Mouse (Mus musculus): ENCODE data around the gene Slk. TPM values are rescaled to one million over a fixed set of nuclear protein-coding genes. Genes with fewer than 3 reads are reported as not detected.

Slk gene
- polyA plus RNA-seq, 1 experiment from 2014 or later: 20.6 TPM

DNA sequence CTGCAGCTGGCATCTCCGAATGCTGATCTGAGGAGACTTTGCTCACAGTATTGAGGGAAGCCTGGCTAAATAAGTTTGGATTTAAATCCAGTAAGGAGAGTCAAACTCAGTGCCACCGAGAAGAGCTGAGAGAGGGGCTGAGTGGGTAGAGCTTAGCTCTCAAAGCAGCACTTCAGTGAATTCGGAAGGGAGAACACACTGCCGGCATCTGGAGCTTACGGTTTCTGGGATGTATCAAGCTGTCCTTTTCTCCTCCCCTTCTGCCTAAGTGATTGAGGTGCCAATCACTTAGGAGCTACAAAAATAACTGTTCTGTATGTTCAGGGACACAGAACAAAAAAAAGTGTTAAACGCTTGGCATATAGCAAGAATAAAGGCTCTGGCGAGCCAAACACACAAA, 37.0 kb upstream of the Slk start:
- ATAC-seq (ENCODE audit: low FRiP score, low TSS enrichment): no peak
- Histone ChIP-seq H3K9me3 (ENCODE audit: control insufficient read depth, low read length) (no peaks in the 10 kb centered on the region), H3K4me1 (ENCODE audit: control insufficient read depth, insufficient read depth, low read length) (peaks cover 15% of the 10 kb centered on the region; the same call in 1 of the 2 replicates), H3K27ac (ENCODE audit: low read depth, low read length) (no peak overlapping the region), H3K27me3 (ENCODE audit: control insufficient read depth, insufficient read depth, low read length) (no peaks in the 10 kb centered on the region), H3K36me3 (ENCODE audit: control insufficient read depth, insufficient read depth, low read length) (no peaks in the 10 kb centered on the region), H3K4me3 (ENCODE audit: low read length) (no peak overlapping the region), H3K9ac (ENCODE audit: low read depth, low read length) (no peak overlapping the region), H3K4me2 (replicated peaks; ENCODE audit: low read depth, low read length) (no peak overlapping the region)
- WGBS: 70% methylated on average over 7 of the region's 7 CpGs

DNA sequence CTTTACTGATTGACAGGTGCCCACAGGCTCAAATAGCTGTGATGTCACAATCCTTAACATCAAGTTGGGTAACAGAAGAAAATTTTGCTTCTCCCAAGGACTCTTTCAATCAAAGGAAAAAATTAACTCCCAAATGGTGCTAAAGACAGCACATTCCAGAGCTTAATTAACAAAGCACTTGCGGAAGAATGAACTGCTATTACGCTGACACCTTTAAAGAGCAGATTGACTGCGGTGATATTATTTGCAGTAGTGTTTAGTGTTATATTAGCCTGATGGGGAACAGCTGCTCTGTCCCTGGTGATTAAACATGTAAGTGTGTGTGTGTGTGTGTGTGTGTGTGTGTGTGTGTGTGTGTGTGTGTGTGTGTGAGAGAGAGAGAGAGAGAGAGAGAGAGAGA, 34.4 kb upstream of the Slk start:
- H3K27ac ChIP-seq (ENCODE audit: low read depth, low read length): no peak overlapping the region
- H3K27me3 ChIP-seq (ENCODE audit: control insufficient read depth, insufficient read depth, low read length): no peaks in the 10 kb centered on the region
- WGBS: 11% methylated on average over 3 of the region's 3 CpGs
- ATAC-seq (ENCODE audit: low FRiP score, low TSS enrichment): no peak
- H3K4me3 ChIP-seq (ENCODE audit: low read length): no peak overlapping the region
- H3K36me3 ChIP-seq (ENCODE audit: control insufficient read depth, insufficient read depth, low read length): no peaks in the 10 kb centered on the region
- peaks cover 5% of the 10 kb centered on the region for H3K4me1 ChIP-seq (ENCODE audit: control insufficient read depth, insufficient read depth, low read length)
- no peak overlapping the region for H3K4me2 ChIP-seq (replicated peaks; ENCODE audit: low read depth, low read length)
- no peak overlapping the region for H3K9ac ChIP-seq (ENCODE audit: low read depth, low read length)
- H3K9me3 ChIP-seq (ENCODE audit: control insufficient read depth, low read length): no peaks in the 10 kb centered on the region; the same call in 1 of the 2 replicates

DNA sequence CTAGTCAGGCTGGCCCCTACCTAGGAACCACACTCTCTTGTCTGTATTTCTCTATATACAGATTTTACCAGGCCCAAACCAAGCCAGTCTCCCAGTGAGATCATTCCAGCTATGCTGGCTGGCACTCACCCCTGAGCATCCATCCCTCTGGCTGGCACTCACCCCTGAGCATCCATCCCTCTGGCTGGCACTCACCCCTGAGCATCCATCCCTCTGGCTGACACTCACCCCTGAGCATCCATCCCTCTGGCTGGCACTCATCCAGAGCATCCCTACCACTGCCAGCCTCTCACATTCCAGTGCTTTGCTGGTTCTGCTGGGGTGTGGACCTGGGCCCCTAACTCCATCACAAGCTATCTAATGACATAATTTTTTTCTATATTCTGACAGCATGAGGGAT, 34.0 kb upstream of the Slk start:
- H3K4me2 ChIP-seq (replicated peaks; ENCODE audit: low read depth, low read length): no peak overlapping the region
- H3K27me3 ChIP-seq (ENCODE audit: control insufficient read depth, insufficient read depth, low read length): no peaks in the 10 kb centered on the region
- peaks cover 5% of the 10 kb centered on the region for H3K4me1 ChIP-seq (ENCODE audit: control insufficient read depth, insufficient read depth, low read length)
- ATAC-seq (ENCODE audit: low FRiP score, low TSS enrichment): no peak
- H3K9ac ChIP-seq (ENCODE audit: low read depth, low read length): no peak overlapping the region
- no peaks in the 10 kb centered on the region; the same call in 1 of the 2 replicates for H3K9me3 ChIP-seq (ENCODE audit: control insufficient read depth, low read length)
- H3K4me3 ChIP-seq (ENCODE audit: low read length): no peak overlapping the region
- H3K36me3 ChIP-seq (ENCODE audit: control insufficient read depth, insufficient read depth, low read length): no peaks in the 10 kb centered on the region
- H3K27ac ChIP-seq (ENCODE audit: low read depth, low read length): no peak overlapping the region

DNA sequence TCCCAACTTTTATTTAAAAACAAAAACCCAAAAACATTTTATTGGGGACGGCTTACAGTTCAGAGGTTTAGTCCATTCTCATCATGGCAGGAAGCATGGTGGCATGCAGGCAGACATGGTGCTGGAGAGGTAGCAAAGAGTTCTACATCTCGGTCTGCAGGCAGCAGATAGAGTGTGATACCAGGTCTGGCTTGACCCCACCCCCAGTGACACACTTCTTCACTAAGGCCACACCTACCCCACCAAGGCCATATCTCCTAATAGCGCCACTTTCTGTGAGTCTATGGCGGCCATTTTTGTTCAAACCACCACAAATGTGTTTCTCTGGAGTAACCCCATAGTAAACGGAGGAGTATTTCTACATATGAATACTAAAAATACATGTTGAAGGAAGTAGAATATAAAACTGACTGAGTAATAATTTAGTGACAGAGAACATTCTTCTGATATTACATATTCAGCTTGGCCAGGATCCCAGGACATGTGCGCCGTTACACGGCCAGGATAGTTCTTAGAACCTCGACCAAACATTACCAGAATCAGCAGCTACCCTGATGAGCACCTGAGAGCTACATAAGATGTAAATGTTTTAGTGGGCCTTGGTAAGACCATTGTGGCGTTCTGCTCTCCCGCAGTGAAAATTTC, 30.9 kb upstream of the Slk start:
- Histone ChIP-seq H3K9ac (ENCODE audit: low read depth, low read length) (no peak overlapping the region), H3K4me1 (ENCODE audit: control insufficient read depth, insufficient read depth, low read length) (peaks cover 5% of the 10 kb centered on the region), H3K27me3 (ENCODE audit: control insufficient read depth, insufficient read depth, low read length) (no peaks in the 10 kb centered on the region), H3K4me3 (ENCODE audit: low read length) (no peak overlapping the region), H3K9me3 (ENCODE audit: control insufficient read depth, low read length) (no peaks in the 10 kb centered on the region; the same call in 1 of the 2 replicates), H3K27ac (ENCODE audit: low read depth, low read length) (0 out of 2 replicates have a peak overlapping the region, but pooled peaks have one; percentile 37), H3K4me2 (replicated peaks; ENCODE audit: low read depth, low read length) (no peak overlapping the region), H3K36me3 (ENCODE audit: control insufficient read depth, insufficient read depth, low read length) (no peaks in the 10 kb centered on the region)
- 83% methylated on average over 11 of the region's 11 CpGs for WGBS
- no peak for ATAC-seq (ENCODE audit: low FRiP score, low TSS enrichment)

DNA sequence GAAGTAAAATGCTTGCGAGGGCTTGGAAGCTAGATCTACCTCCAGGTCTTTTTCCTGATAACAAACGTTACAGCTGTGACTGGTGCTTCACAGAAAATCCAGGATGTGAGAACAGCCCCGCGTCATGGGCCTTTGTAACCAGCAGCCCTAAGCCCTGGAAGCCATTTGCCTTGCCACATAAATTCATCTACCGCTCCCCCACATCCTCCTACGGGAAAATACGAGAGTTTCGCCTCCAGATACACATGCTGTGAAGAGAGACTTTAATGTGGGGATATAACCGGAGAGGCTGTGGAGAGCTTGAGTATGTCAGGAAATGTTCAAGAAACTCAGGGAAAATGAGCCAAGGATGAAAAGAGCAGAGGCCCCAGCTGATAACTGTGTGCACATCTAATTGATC, 30.3 kb upstream of the Slk start:
- H3K4me3 ChIP-seq (ENCODE audit: low read length): no peak overlapping the region
- H3K36me3 ChIP-seq (ENCODE audit: control insufficient read depth, insufficient read depth, low read length): no peaks in the 10 kb centered on the region
- H3K4me2 ChIP-seq (replicated peaks; ENCODE audit: low read depth, low read length): no peak overlapping the region
- no peak for ATAC-seq (ENCODE audit: low FRiP score, low TSS enrichment)
- H3K4me1 ChIP-seq (ENCODE audit: control insufficient read depth, insufficient read depth, low read length): peaks cover 5% of the 10 kb centered on the region
- no peaks in the 10 kb centered on the region for H3K27me3 ChIP-seq (ENCODE audit: control insufficient read depth, insufficient read depth, low read length)
- no peak overlapping the region for H3K9ac ChIP-seq (ENCODE audit: low read depth, low read length)
- 0 out of 2 replicates have a peak overlapping the region, but pooled peaks have one; percentile 37 for H3K27ac ChIP-seq (ENCODE audit: low read depth, low read length)
- no peaks in the 10 kb centered on the region; the same call in 1 of the 2 replicates for H3K9me3 ChIP-seq (ENCODE audit: control insufficient read depth, low read length)
- WGBS: 38% methylated on average over 9 of the region's 9 CpGs

DNA sequence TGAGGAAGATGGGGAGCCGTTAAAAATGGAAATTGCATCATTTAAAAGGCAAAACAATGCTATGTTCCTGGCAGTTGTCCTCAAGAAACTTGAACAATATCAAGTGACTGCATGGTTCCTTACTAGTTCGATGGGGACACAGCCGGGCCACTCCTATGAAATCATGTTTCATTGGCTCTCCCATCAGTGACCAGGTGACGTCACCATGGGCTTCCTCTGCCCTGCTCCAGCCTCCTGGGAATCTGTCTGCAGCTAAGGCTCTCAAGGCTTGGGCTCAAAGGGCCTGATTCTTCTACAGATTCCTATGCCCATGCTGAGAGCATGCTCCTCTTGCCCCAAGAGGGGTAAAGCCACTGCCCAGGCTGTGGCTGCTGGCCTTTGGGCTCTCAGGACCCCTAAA, 29.9 kb upstream of the Slk start:
- H3K4me3 ChIP-seq (ENCODE audit: low read length): no peak overlapping the region
- H3K4me2 ChIP-seq (replicated peaks; ENCODE audit: low read depth, low read length): no peak overlapping the region
- H3K36me3 ChIP-seq (ENCODE audit: control insufficient read depth, insufficient read depth, low read length): no peaks in the 10 kb centered on the region
- WGBS: 66% methylated on average over 4 of the region's 4 CpGs
- H3K27ac ChIP-seq (ENCODE audit: low read depth, low read length): 0 out of 2 replicates have a peak overlapping the region, but pooled peaks have one; percentile 37
- H3K4me1 ChIP-seq (ENCODE audit: control insufficient read depth, insufficient read depth, low read length): peaks cover 7% of the 10 kb centered on the region
- no peak overlapping the region for H3K9ac ChIP-seq (ENCODE audit: low read depth, low read length)
- ATAC-seq (ENCODE audit: low FRiP score, low TSS enrichment): no peak
- no peaks in the 10 kb centered on the region for H3K27me3 ChIP-seq (ENCODE audit: control insufficient read depth, insufficient read depth, low read length)
- no peaks in the 10 kb centered on the region; the same call in 1 of the 2 replicates for H3K9me3 ChIP-seq (ENCODE audit: control insufficient read depth, low read length)

DNA sequence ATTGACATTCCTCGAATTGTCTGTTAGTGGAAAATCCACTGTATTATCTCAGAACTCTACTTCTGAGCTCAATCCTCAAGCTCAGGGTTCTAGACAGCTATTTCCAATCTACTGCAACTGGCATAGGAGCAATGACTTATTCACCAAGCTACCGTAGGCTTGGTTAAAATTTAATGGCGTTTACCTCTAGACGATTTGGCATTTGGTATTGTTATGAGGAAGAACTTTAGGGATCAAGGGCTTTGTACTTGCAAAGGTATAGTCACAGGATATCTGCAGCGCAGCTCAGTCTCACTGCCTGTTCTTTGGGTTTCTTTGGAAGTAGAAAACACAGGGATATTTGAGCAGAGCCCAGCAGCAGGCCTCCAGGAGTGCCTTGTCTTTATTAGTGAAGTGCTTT, 20.3 kb upstream of the Slk start:
- Histone ChIP-seq H3K9ac (ENCODE audit: low read depth, low read length) (no peak overlapping the region), H3K4me1 (ENCODE audit: control insufficient read depth, insufficient read depth, low read length) (0 out of 2 replicates have a peak, but pooled peaks cover 8% of the 10 kb centered on the region), H3K4me3 (ENCODE audit: low read length) (no peak overlapping the region), H3K27ac (ENCODE audit: low read depth, low read length) (no peak overlapping the region), H3K36me3 (ENCODE audit: control insufficient read depth, insufficient read depth, low read length) (no peaks in the 10 kb centered on the region), H3K27me3 (ENCODE audit: control insufficient read depth, insufficient read depth, low read length) (no peaks in the 10 kb centered on the region), H3K9me3 (ENCODE audit: control insufficient read depth, low read length) (no peaks in the 10 kb centered on the region), H3K4me2 (replicated peaks; ENCODE audit: low read depth, low read length) (no peak overlapping the region)
- 79% methylated on average over 5 of the region's 5 CpGs for WGBS
- ATAC-seq (ENCODE audit: low FRiP score, low TSS enrichment): no peak

DNA sequence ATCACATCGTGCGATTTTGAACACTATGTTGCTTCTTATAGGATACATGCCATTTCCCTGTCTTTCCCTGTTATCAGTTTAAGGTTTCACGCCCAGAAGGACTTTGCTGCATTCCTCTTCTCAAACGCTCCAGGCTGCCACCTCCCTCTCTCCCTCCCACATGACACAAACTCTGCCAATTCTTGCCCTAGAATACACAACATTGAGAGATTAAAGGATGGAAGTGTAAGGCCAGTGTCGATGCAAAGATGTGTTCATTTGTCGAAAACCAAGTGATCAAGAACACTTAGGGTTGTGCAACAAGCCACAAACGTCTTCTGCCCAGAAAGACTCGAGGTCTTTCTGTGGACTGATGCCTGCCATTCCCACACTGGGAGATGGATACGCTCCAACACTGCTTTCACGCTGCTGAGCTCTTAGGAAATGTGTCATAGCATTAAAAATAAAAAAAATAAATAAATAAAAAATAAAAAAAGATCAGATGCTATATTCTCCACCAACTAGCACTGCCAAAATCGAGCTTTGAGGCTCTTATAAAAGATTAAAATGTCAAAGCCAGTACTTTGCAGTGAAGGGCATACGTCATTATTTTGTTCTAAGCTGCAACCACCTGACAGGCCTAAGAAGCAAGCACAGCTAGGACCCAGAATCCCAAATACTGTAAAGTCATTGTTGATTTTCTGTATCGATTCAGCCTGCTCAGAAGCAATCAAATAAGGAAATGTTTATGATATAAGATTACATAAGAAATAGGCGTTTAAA, 19.5 kb upstream of the Slk start:
- Histone ChIP-seq H3K36me3 (ENCODE audit: control insufficient read depth, insufficient read depth, low read length) (no peaks in the 10 kb centered on the region), H3K9ac (ENCODE audit: low read depth, low read length) (no peak overlapping the region), H3K27ac (ENCODE audit: low read depth, low read length) (no peak overlapping the region), H3K4me3 (ENCODE audit: low read length) (no peak overlapping the region), H3K4me1 (ENCODE audit: control insufficient read depth, insufficient read depth, low read length) (peaks cover 5% of the 10 kb centered on the region; the same call in 1 of the 2 replicates), H3K27me3 (ENCODE audit: control insufficient read depth, insufficient read depth, low read length) (no peaks in the 10 kb centered on the region), H3K4me2 (replicated peaks; ENCODE audit: low read depth, low read length) (no peak overlapping the region), H3K9me3 (ENCODE audit: control insufficient read depth, low read length) (no peaks in the 10 kb centered on the region)
- ATAC-seq (ENCODE audit: low FRiP score, low TSS enrichment): no peak
- WGBS: 74% methylated on average over 14 of the region's 14 CpGs

DNA sequence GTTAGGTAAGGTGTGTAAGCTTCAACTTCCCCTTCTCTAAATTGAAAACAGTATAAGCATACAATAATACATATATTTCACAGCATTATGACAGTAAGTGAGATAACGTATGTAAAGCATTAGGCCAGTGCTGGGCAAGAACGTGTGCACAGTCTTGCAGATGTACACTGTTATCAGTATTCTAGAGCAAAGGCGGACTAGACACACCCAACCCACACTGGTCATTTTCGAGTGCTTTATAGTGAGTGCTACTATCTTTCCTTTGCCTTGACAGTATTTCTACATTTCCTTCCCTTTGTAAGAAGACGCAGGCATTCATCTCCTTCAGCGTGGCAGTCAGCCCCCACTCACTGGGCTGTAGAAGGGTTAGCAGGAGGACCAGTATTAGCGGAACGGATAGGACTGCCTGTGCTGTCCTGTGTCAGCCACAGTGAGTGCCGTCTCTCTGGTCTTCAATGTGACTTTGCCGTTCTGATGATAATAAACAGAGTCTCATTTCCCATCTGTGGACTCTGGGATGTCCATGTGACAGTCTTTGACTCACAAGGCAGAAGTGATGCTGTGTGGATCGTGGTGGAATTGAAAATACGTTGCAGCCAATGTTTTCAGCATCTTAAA, 18.8 kb upstream of the Slk start:
- Histone ChIP-seq H3K27me3 (ENCODE audit: control insufficient read depth, insufficient read depth, low read length) (no peaks in the 10 kb centered on the region), H3K36me3 (ENCODE audit: control insufficient read depth, insufficient read depth, low read length) (no peaks in the 10 kb centered on the region), H3K4me2 (replicated peaks; ENCODE audit: low read depth, low read length) (no peak overlapping the region), H3K4me3 (ENCODE audit: low read length) (no peak overlapping the region), H3K9ac (ENCODE audit: low read depth, low read length) (no peak overlapping the region), H3K9me3 (ENCODE audit: control insufficient read depth, low read length) (no peaks in the 10 kb centered on the region), H3K4me1 (ENCODE audit: control insufficient read depth, insufficient read depth, low read length) (peaks cover 5% of the 10 kb centered on the region; the same call in 1 of the 2 replicates), H3K27ac (ENCODE audit: low read depth, low read length) (no peak overlapping the region)
- no peak for ATAC-seq (ENCODE audit: low FRiP score, low TSS enrichment)
- 87% methylated on average over 12 of the region's 12 CpGs for WGBS

Measured in kidney, embryonic 14.5 days (tissue).